Mouse (Mus musculus) bone marrow macrophage, adult 2 months (primary cell): ENCODE measurements around the gene Zfp280d.

Source experiments
- CTCF ChIP-seq: IDR thresholded peaks from 2 replicates; pipeline ENCODE4 v1.5.1; 2012; ENCODE audit warnings: low read depth, mild to moderate bottlenecking, low read length, moderate library complexity
- POLR2A ChIP-seq: IDR thresholded peaks from 2 replicates; pipeline ENCODE4 v1.6.1; 2012; ENCODE audit warnings: mild to moderate bottlenecking, low read depth, low read length, borderline replicate concordance

DNA sequence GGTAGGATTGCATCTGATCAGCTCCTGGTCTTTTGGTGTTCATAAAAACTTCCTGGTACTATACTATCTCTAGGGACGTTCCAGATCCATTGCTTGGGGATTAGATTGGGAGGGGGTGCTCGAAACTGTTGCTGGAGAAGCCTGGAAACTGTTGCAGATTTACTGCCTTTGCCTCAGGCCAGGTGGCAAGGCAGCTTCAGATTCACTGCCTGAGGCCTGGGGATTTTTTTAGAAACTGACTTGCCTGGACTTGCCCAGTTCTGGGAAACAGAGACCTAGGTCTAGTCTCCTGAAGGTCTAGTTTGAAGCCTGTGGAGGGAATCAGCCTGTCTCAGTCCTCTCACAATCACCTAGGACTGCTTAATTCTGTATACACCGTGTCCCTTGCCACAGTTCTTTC is 9.8 kb upstream of the Zfp280d start:
- TF ChIP-seq POLR2A (no peak), CTCF (no peak)
